Mouse (Mus musculus) MEL (cell line): Measurements from ENCODE around the gene Limch1. TPM values are rescaled to one million over a fixed set of nuclear protein-coding genes. Genes with fewer than 3 reads are reported as not detected.

Source experiments
- DNase-seq: peaks from one replicate; pipeline ENCODE4 v3.0.0; 2011; ENCODE audit warnings: low read depth, low spot score
- H3K27ac ChIP-seq: 2 replicates; pipeline ENCODE4 v1.5.1; 2012; ENCODE audit warnings: low read depth, mild to moderate bottlenecking, control low read depth, low read length, moderate library complexity; ENCODE audit not compliant: control insufficient read depth
- H3K27me3 ChIP-seq, 2 experiments: fragments of 150-350 bp in 1 of 2; sonication (generic) in 1 of 2; 2 replicates each; pipeline ENCODE4 v1.6.1; 2012; ENCODE audit warnings: low read length in 2 of 2, mild to moderate bottlenecking in 2 of 2, improper control_type of control experiment in 1 of 2, moderate library complexity in 1 of 2; ENCODE audit not compliant: insufficient read depth in 2 of 2, control insufficient read depth in 1 of 2
- H3K36me3 ChIP-seq, 2 experiments: 2 replicates each; pipeline ENCODE4 v1.6.1; 2012 to 2014; ENCODE audit warnings: low read length in 2 of 2, improper control_type of control experiment in 1 of 2, inconsistent platforms in 1 of 2, mild to moderate bottlenecking in 1 of 2; ENCODE audit not compliant: insufficient read depth in 2 of 2, control insufficient read depth in 1 of 2
- H3K4me1 ChIP-seq, 2 experiments: fragments of 150-350 bp in 1 of 2; sonication (generic) in 1 of 2; 2 replicates each; pipeline ENCODE4 v1.6.1; 2012; ENCODE audit warnings: low read length in 2 of 2, improper control_type of control experiment in 1 of 2, mild to moderate bottlenecking in 1 of 2; ENCODE audit not compliant: insufficient read depth in 2 of 2, control insufficient read depth in 1 of 2
- H3K4me3 ChIP-seq, 2 experiments: fragments of 150-350 bp in 1 of 2; sonication (generic) in 1 of 2; 2 replicates each; pipeline ENCODE4 v1.5.1; 2012; ENCODE audit warnings: low read depth in 2 of 2, low read length in 2 of 2, mild to moderate bottlenecking in 2 of 2, moderate library complexity in 2 of 2, control low read depth in 1 of 2, improper control_type of control experiment in 1 of 2; ENCODE audit not compliant: control insufficient read depth in 1 of 2, insufficient read depth in 1 of 2
- H3K79me2 ChIP-seq: 2 replicates; pipeline ENCODE4 v1.6.1; 2012; ENCODE audit warnings: mild to moderate bottlenecking, low read length, moderate library complexity; ENCODE audit not compliant: control insufficient read depth, poor library complexity, insufficient read depth
- H3K9ac ChIP-seq: 2 replicates; pipeline ENCODE4 v1.6.1; 2012; ENCODE audit warnings: low read depth, mild to moderate bottlenecking, control low read depth, low read length, moderate library complexity; ENCODE audit not compliant: control insufficient read depth, poor library complexity, severe bottlenecking
- H3K9me3 ChIP-seq: fragments of 150-350 bp; sonication (generic); replicated peaks from 2 replicates; pipeline ENCODE4 v1.6.1; 2012; ENCODE audit warnings: mild to moderate bottlenecking, low read length, improper control_type of control experiment, moderate library complexity; ENCODE audit not compliant: insufficient read depth
- CHD1 ChIP-seq: IDR thresholded peaks from 2 replicates; pipeline ENCODE4 v1.6.1; 2012; ENCODE audit warnings: low read depth, mild to moderate bottlenecking, inconsistent platforms, low read length, improper control_type of control experiment
- CTCF ChIP-seq, 3 experiments: IDR thresholded peaks in 2 of 3; conservative IDR thresholded peaks in 1 of 3; 2 replicates each; pipeline ENCODE4 v1.5.1; 2011 to 2012; ENCODE audit warnings: low read length in 3 of 3, low read depth in 2 of 3, mild to moderate bottlenecking in 2 of 3, improper control_type of control experiment in 1 of 3, inconsistent platforms in 1 of 3, mixed read lengths in 1 of 3, moderate library complexity in 1 of 3; ENCODE audit not compliant: control insufficient read depth in 1 of 3, insufficient read depth in 1 of 3, poor library complexity in 1 of 3, severe bottlenecking in 1 of 3
- GABPA ChIP-seq: IDR thresholded peaks from 2 replicates; pipeline ENCODE4 v1.6.1; 2012; ENCODE audit warnings: low read depth, mild to moderate bottlenecking, inconsistent platforms, low read length, improper control_type of control experiment, moderate library complexity
- GATA1 ChIP-seq: IDR thresholded peaks from 2 replicates; pipeline ENCODE4 v1.6.1; 2011; ENCODE audit warnings: low read depth, low read length, improper control_type of control experiment
- HCFC1 ChIP-seq: IDR thresholded peaks from 2 replicates; pipeline ENCODE4 v1.6.1; 2012; ENCODE audit warnings: low read depth, mild to moderate bottlenecking, inconsistent platforms, low read length, improper control_type of control experiment, moderate library complexity
- KAT2A ChIP-seq: conservative IDR thresholded peaks from 2 replicates; pipeline ENCODE4 v1.6.1; 2012; ENCODE audit warnings: low read depth, low read length, improper control_type of control experiment, inconsistent platforms
- MAZ ChIP-seq: IDR thresholded peaks from 2 replicates; pipeline ENCODE4 v1.6.1; 2012; ENCODE audit warnings: low read depth, mild to moderate bottlenecking, inconsistent platforms, low read length, improper control_type of control experiment
- MEF2A ChIP-seq: IDR thresholded peaks from 2 replicates; pipeline ENCODE4 v1.6.1; 2014; ENCODE audit warnings: low read depth, mild to moderate bottlenecking, inconsistent platforms, low read length, improper control_type of control experiment; ENCODE audit not compliant: poor library complexity, insufficient replicate concordance, severe bottlenecking; ENCODE audit errors: extremely low read depth
- MXI1 ChIP-seq: IDR thresholded peaks from 2 replicates; pipeline ENCODE4 v1.6.1; 2011; ENCODE audit warnings: mild to moderate bottlenecking, low read depth, low read length, improper control_type of control experiment
- MYB ChIP-seq: IDR thresholded peaks from 2 replicates; pipeline ENCODE4 v1.6.1; 2011; ENCODE audit warnings: mild to moderate bottlenecking, low read depth, low read length, improper control_type of control experiment
- MYC ChIP-seq: IDR thresholded peaks from 2 replicates; pipeline ENCODE4 v1.6.1; 2011; ENCODE audit warnings: low read depth, mild to moderate bottlenecking, low read length, improper control_type of control experiment, moderate library complexity
- NRF1 ChIP-seq: IDR thresholded peaks from 2 replicates; pipeline ENCODE4 v1.6.1; 2014; ENCODE audit warnings: low read depth, mild to moderate bottlenecking, inconsistent platforms, low read length, improper control_type of control experiment, moderate library complexity; ENCODE audit not compliant: poor library complexity, insufficient read depth, severe bottlenecking
- POLR2AphosphoS2 ChIP-seq: IDR thresholded peaks from 2 replicates; pipeline ENCODE4 v1.6.1; 2011; ENCODE audit warnings: low read length, improper control_type of control experiment
- RCOR1 ChIP-seq: IDR thresholded peaks from 2 replicates; pipeline ENCODE4 v1.6.1; 2012; ENCODE audit warnings: low read depth, mild to moderate bottlenecking, inconsistent platforms, low read length, improper control_type of control experiment
- TAL1 ChIP-seq: IDR thresholded peaks from 2 replicates; pipeline ENCODE4 v1.6.1; 2012; ENCODE audit warnings: mild to moderate bottlenecking, inconsistent platforms, low read length, moderate library complexity, mixed read lengths
- TCF12 ChIP-seq: IDR thresholded peaks from 2 replicates; pipeline ENCODE4 v1.6.1; 2014; ENCODE audit warnings: low read depth, mild to moderate bottlenecking, inconsistent platforms, low read length, improper control_type of control experiment, moderate library complexity
- USF1 ChIP-seq: IDR thresholded peaks from 2 replicates; pipeline ENCODE4 v1.6.1; 2014; ENCODE audit warnings: low read depth, mild to moderate bottlenecking, inconsistent platforms, low read length, improper control_type of control experiment, moderate library complexity
- USF2 ChIP-seq, 2 experiments: IDR thresholded peaks; 2 replicates each; pipeline ENCODE4 v1.6.1; 2011 to 2012; ENCODE audit warnings: improper control_type of control experiment in 2 of 2, low read length in 2 of 2, borderline replicate concordance in 1 of 2, inconsistent platforms in 1 of 2, low read depth in 1 of 2, mild to moderate bottlenecking in 1 of 2; ENCODE audit not compliant: insufficient read depth in 1 of 2
- ZKSCAN1 ChIP-seq: IDR thresholded peaks from 2 replicates; pipeline ENCODE4 v1.6.1; 2012; ENCODE audit warnings: low read depth, mild to moderate bottlenecking, inconsistent platforms, low read length, improper control_type of control experiment, moderate library complexity
- ZMIZ1 ChIP-seq: IDR thresholded peaks from 2 replicates; pipeline ENCODE4 v1.6.1; 2012; ENCODE audit warnings: low read depth, mild to moderate bottlenecking, inconsistent platforms, low read length, improper control_type of control experiment, moderate library complexity
- ZNF384 ChIP-seq: IDR thresholded peaks from 2 replicates; pipeline ENCODE4 v1.6.1; 2012; ENCODE audit warnings: low read depth, mild to moderate bottlenecking, inconsistent platforms, low read length, improper control_type of control experiment
- polyA plus RNA-seq, 2 experiments: library from polyadenylated mRNA; stranded (reverse) in 1 of 2; unstranded in 1 of 2; fragments of >175 nt in 1 of 2; fragments of >200 nt in 1 of 2; gene quantifications; 2 replicates each; pipeline versions ENCODE4 v1.2.1 to v1.2.4; 2012; ENCODE audit warnings: low replicate concordance in 2 of 2, low read depth in 1 of 2; ENCODE audit not compliant: insufficient read length in 2 of 2, insufficient read depth in 1 of 2, missing spikeins in 1 of 2
- total RNA-seq: library from RNA; depleted of rRNA; stranded (reverse); fragments of 300-350 nt; gene quantifications from 2 replicates; pipeline ENCODE4 v1.2.3, GENCODE M21; 2012

The Limch1 gene
- total and polyA plus RNA-seq, 3 experiments: not detected

DNA sequence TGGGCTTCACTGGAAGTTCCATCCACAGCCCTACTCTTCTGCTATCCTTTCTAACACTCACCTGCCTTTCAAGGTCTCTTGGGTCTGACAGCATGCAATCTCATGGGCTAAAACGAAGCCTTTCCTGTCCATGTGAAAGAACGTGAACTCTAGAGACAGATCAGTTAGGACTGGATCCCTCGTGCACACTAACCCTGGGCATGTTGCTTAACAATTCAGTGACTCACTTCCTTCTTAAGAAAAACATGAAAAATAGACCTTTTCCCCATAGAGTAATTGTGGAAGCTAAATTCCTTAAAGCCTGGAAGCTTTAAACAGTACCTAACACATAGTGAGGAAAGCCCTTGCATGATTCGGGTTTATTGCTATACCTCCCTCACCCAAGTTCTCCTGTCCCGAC lies 345.2 kb downstream of the Limch1 start:
- Histone ChIP-seq H3K27me3 (no peaks in the 10 kb centered on the region), H3K4me1 (no peaks in the 10 kb centered on the region), H3K9me3 (no peaks in the 10 kb centered on the region), H3K27ac (no peak overlapping the region), H3K9ac (no peak overlapping the region), H3K36me3 (no peaks in the 10 kb centered on the region), H3K4me3 (no peak overlapping the region), H3K79me2 (no peaks in the 10 kb centered on the region)
- TF ChIP-seq NRF1 (no peak), ZNF384 (no peak), MEF2A (no peak), TAL1 (no peak), MYB (no peak), MAZ (no peak), MYC (no peak), RCOR1 (no peak), USF1 (no peak), MXI1 (no peak), ZKSCAN1 (no peak), POLR2AphosphoS2 (no peak), GATA1 (no peak), CHD1 (no peak), ZMIZ1 (no peak), HCFC1 (no peak), TCF12 (no peak)
- DNase-seq: no peak

DNA sequence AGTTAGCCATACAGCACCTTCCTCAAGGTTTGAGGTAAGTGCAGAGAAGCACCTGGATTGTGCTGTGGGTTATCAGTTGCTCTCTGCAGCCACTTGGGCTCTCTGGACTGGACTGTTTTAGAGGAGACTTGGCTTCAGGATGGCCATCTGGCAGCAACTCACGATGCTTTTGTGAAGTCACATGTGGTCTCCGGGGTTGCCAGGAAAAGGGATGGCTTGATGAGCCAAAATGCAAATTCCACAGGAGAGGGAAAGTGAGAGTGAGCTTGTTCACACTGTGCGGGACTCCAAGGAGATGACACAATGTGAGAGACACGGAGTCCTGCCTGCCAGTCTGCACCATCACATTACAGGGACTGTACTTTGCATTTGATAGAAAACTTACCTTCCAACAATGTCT lies 346.1 kb downstream of the Limch1 start:
- no peaks in the 10 kb centered on the region for H3K27me3 ChIP-seq
- DNase-seq: no peak

More for the DNA sequence above, 346.1 kb downstream of the Limch1 start:
- TF ChIP-seq USF1 (no peak), MYB (no peak), MEF2A (no peak), GABPA (no peak), USF2 (IDR thresholded peaks at IDR 0.05; ENCODE audit: borderline replicate concordance in 1 of 2, insufficient read depth in 1 of 2, low read depth in 1 of 2, low read length in 2 of 2) (no peak), CTCF (IDR thresholded peaks at IDR 0.05 in 2 of 3, conservative IDR thresholded peaks at IDR 0.05 in 1 of 3; ENCODE audit: control insufficient read depth in 1 of 3, insufficient read depth in 1 of 3, low read depth in 2 of 3, low read length in 3 of 3, poor library complexity in 1 of 3, severe bottlenecking in 1 of 3) (no peak), TAL1 (no peak), ZNF384 (no peak), KAT2A (no peak), TCF12 (no peak)
- H3K4me1 ChIP-seq: no peaks in the 10 kb centered on the region
- no peaks in the 10 kb centered on the region for H3K9me3 ChIP-seq
- H3K79me2 ChIP-seq: no peaks in the 10 kb centered on the region
- H3K4me3 ChIP-seq: no peak overlapping the region
- no peak overlapping the region for H3K27ac ChIP-seq
- no peak overlapping the region for H3K9ac ChIP-seq
- no peaks in the 10 kb centered on the region for H3K36me3 ChIP-seq
